Mouse (Mus musculus) neural tube, embryonic 11.5 days (tissue): Measurements from ENCODE around the gene 1700017B05Rik. TPM values are rescaled to one million over a fixed set of nuclear protein-coding genes. Genes with fewer than 3 reads are reported as not detected.
"Not testable (repeated sequence)": the region's sequence is repeated elsewhere in the genome, so short reads cannot be mapped to it uniquely, and the experiment has no call there.

ENCODE experiments used
- ATAC-seq: fragments of 200-750 bp; cut with Nextera tagmentation; 2 replicates; pipeline ENCODE4 v1.8.0; 2017; ENCODE audit warnings: moderate number of reproducible peaks, mild to moderate bottlenecking, moderate TSS enrichment, moderate library complexity; ENCODE audit not compliant: insufficient read depth, low FRiP score, low TSS enrichment
- DNase-seq: peaks from one replicate; pipeline ENCODE4 v3.0.0-alpha.2; 2015; ENCODE audit warnings: low spot score
- H3K27ac ChIP-seq: fragments of 300-500 bp; sonication (generic); 2 replicates; pipeline ENCODE4 v1.5.1; 2014; ENCODE audit warnings: low read depth, mild to moderate bottlenecking, low read length
- H3K27me3 ChIP-seq: fragments of 300-500 bp; sonication (generic); 2 replicates; pipeline ENCODE4 v1.6.1; 2014; ENCODE audit warnings: mild to moderate bottlenecking, low read length, mixed read lengths; ENCODE audit not compliant: control insufficient read depth, insufficient read depth
- H3K36me3 ChIP-seq: fragments of 300-500 bp; sonication (generic); 2 replicates; pipeline ENCODE4 v1.6.1; 2014; ENCODE audit warnings: mild to moderate bottlenecking, low read length, moderate library complexity, mixed read lengths; ENCODE audit not compliant: control insufficient read depth, insufficient read depth
- H3K4me1 ChIP-seq: fragments of 300-500 bp; sonication (generic); 2 replicates; pipeline ENCODE4 v1.6.1; 2014; ENCODE audit warnings: low read length, mixed read lengths; ENCODE audit not compliant: control insufficient read depth, insufficient read depth
- H3K4me2 ChIP-seq: fragments of 300-500 bp; sonication (generic); 2 replicates; pipeline ENCODE4 v1.6.1; 2014; ENCODE audit warnings: low read depth, mild to moderate bottlenecking, moderate library complexity
- H3K4me3 ChIP-seq: fragments of 300-500 bp; sonication (generic); 2 replicates; pipeline ENCODE4 v1.5.1; 2014; ENCODE audit warnings: low read depth, low read length
- H3K9ac ChIP-seq: fragments of 300-500 bp; sonication (generic); 2 replicates; pipeline ENCODE4 v1.6.1; 2014; ENCODE audit warnings: mild to moderate bottlenecking, low read length
- H3K9me3 ChIP-seq: fragments of 300-500 bp; sonication (generic); 2 replicates; pipeline ENCODE4 v1.6.1; 2016; ENCODE audit warnings: low read length; ENCODE audit not compliant: control insufficient read depth
- WGBS: fragments of 180-500 bp; shearing (Covaris S2); extraction: QIAGEN DNeasy Blood & Tissue Kit; methylation state at CpG from one replicate; pipeline ENCODE4 v1.1.7; 2014; 5-methylcytosine and 5-hydroxymethylcytosine counted together
- polyA plus RNA-seq: library from polyadenylated mRNA; unstranded; fragments of >200 nt; fragmentation: Nextera tagmentation; extraction: Ambion mirVana; gene quantifications from 2 replicates; pipeline ENCODE4 v1.2.1, GENCODE M21; 2014

Gene 1700017B05Rik
- 11.3 and 11.6 TPM in 2 replicates for polyA plus RNA-seq

- 1% methylated on average over 72 of the region's 87 CpGs for WGBS
- Histone ChIP-seq H3K27ac (0 out of 2 replicates have a peak within 1 kb of the TSS, but pooled peaks have one; percentile 20), H3K4me1 (peaks cover 13% of the 10 kb centered on the region), H3K9ac (peak within 1 kb of the TSS; percentile 81), H3K4me2 (peak within 1 kb of the TSS; percentile 84), H3K9me3 (no peaks in the 10 kb centered on the region), H3K4me3 (peak within 1 kb of the TSS; percentile 60), H3K27me3 (no peaks in the 10 kb centered on the region), H3K36me3 (no peaks in the 10 kb centered on the region)
- ATAC-seq = peak; percentile 72
- DNase-seq = peak; percentile 83
Measured at GRCm38 (mm10) chr9:57261913-57262794, at the start of gene 1700017B05Rik. Gene 1700017B05Rik, minus strand, starts transcription at chr9:57262612.

DNA sequence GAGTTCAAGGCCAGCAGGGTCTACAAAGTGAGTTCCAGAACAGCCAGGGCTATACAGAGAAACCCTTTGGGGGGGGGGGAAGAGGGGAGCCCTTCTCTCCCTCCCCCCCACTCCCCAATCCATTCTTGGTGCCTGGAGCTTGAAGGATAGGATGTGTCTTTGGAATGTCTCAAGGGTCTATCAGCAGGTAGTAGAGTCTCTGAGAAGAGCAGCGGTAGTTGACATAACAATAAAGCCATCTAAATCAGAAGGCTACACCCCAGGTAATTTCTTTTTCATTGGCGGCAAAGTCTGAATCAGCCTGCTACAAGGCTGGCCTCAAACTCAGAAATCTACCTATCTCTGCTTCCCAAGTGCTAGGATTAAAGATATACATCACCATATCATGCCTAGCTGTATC, 48.5 kb upstream of the 1700017B05Rik start:
- no peak overlapping the region for H3K27ac ChIP-seq
- no peaks in the 10 kb centered on the region for H3K36me3 ChIP-seq
- H3K4me1 ChIP-seq = no peaks in the 10 kb centered on the region
- no peaks in the 10 kb centered on the region for H3K27me3 ChIP-seq
- no peak for ATAC-seq
- no peaks in the 10 kb centered on the region for H3K9me3 ChIP-seq
- H3K4me2 ChIP-seq = no peak overlapping the region
- no peak overlapping the region for H3K4me3 ChIP-seq
- 89% methylated on average over 2 of the region's 2 CpGs for WGBS
- no peak overlapping the region for H3K9ac ChIP-seq
- DNase-seq = no peak

GRCm38 (mm10) chr9:57309353-57309752, 46.9 kb upstream of the 1700017B05Rik start:
- Histone ChIP-seq H3K4me2 (no peak overlapping the region), H3K27me3 (no peaks in the 10 kb centered on the region), H3K36me3 (no peaks in the 10 kb centered on the region), H3K4me3 (no peak overlapping the region), H3K9ac (no peak overlapping the region), H3K4me1 (no peaks in the 10 kb centered on the region), H3K27ac (no peak overlapping the region), H3K9me3 (no peaks in the 10 kb centered on the region)
- ATAC-seq = no peak
- WGBS = 91% methylated on average over 4 of the region's 4 CpGs
- DNase-seq = no peak

DNA sequence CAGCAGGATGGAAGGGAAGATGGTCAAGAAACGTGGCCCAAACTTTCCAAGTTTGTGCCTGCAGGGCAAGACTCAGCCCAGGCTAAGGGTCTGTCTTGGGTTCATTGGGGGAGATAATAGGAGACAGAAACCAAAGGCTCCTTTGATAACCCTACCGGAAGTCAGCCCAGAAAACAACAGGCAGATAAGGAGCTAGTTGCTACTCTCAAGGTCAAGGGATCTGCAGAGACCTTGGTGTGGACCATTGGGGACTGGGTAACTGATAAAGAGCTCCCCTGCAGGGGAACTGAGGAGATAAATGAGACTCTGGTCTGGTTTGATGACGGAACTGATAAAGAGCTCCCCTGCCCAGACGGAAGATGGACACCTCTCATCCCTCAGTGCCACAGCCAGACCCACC, 45.0 kb upstream of the 1700017B05Rik start:
- no peak overlapping the region for H3K27ac ChIP-seq
- no peak overlapping the region for H3K9ac ChIP-seq
- no peak overlapping the region for H3K4me3 ChIP-seq
- no peaks in the 10 kb centered on the region for H3K4me1 ChIP-seq
- no peaks in the 10 kb centered on the region for H3K27me3 ChIP-seq
- 86% methylated on average over 4 of the region's 4 CpGs for WGBS
- DNase-seq = no peak
- H3K36me3 ChIP-seq = no peaks in the 10 kb centered on the region
- no peaks in the 10 kb centered on the region for H3K9me3 ChIP-seq
- no peak for ATAC-seq
- no peak overlapping the region for H3K4me2 ChIP-seq

- not testable (repeated sequence) for H3K4me2 ChIP-seq, DNase-seq, H3K27me3 ChIP-seq, H3K4me3 ChIP-seq, ATAC-seq, H3K4me1 ChIP-seq, H3K9ac ChIP-seq, H3K9me3 ChIP-seq, H3K36me3 ChIP-seq, H3K27ac ChIP-seq
- 91% methylated on average over 4 of the region's 4 CpGs for WGBS
Measured at GRCm38 (mm10) chr9:57304716-57305115, 42.3 kb upstream of the 1700017B05Rik start.

GRCm38 (mm10) chr9:57304251-57304650, 41.8 kb upstream of the 1700017B05Rik start:
- 90% methylated on average over 2 of the region's 2 CpGs for WGBS
- Histone ChIP-seq H3K4me3 (no peak overlapping the region), H3K9ac (no peak overlapping the region), H3K4me2 (no peak overlapping the region), H3K4me1 (peaks cover 3% of the 10 kb centered on the region; the same call in 1 of the 2 replicates), H3K27ac (no peak overlapping the region), H3K36me3 (no peaks in the 10 kb centered on the region), H3K9me3 (no peaks in the 10 kb centered on the region), H3K27me3 (no peaks in the 10 kb centered on the region)
- no peak for ATAC-seq
- no peak for DNase-seq

DNA sequence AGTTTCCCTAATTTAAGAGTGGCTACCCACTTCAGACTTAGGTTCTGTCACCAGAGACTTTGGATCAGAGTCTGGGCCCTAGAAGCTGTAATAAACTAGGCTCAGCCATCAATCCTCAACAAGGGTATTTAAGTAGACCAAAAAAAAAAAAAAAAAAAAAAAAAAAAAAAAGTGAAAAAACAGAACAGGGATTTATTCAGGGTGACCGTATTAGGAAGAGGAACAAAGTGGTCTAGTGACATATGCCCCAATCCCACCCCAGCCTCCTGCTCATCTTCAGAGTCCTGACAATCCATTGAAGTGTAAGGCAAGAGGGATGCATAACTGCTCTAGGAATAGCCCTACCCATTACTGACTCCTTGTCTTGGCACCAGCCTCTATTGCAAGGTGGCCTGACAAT, 40.9 kb upstream of the 1700017B05Rik start:
- 95% methylated on average over 1 of the region's 1 CpGs for WGBS
- H3K4me2 ChIP-seq = no peak overlapping the region
- no peaks in the 10 kb centered on the region for H3K36me3 ChIP-seq
- ATAC-seq (no peak), DNase-seq (no peak)
- H3K9ac ChIP-seq = no peak overlapping the region
- H3K9me3 ChIP-seq = no peaks in the 10 kb centered on the region
- H3K27ac ChIP-seq = no peak overlapping the region
- no peak overlapping the region for H3K4me3 ChIP-seq
- H3K4me1 ChIP-seq = peaks cover 4% of the 10 kb centered on the region; the same call in 1 of the 2 replicates
- H3K27me3 ChIP-seq = no peaks in the 10 kb centered on the region

DNA sequence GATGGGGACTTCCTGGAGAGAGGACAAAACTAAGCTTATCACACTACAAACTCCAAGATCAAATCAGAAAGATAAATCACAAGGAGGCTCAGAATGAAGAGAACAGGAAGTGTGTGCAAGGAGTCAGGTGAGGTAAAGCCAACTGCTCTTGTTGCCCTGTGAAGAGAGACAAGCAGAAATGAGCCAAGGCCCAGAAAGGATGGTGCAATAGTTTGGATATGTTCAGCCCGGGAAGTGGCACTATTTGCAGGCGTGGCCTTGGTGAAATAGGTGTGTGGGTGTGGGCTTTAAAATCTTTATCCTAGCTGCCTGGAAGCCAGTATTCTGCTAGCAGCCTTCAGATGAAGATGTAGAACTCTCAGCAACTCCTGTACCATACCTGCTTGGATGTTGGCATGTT, 38.4 kb upstream of the 1700017B05Rik start:
- ATAC-seq (no peak), DNase-seq (no peak)
- H3K4me2 ChIP-seq = no peak overlapping the region
- H3K9ac ChIP-seq = no peak overlapping the region
- H3K4me1 ChIP-seq = peaks cover 4% of the 10 kb centered on the region; the same call in 1 of the 2 replicates
- H3K9me3 ChIP-seq = no peaks in the 10 kb centered on the region
- H3K4me3 ChIP-seq = no peak overlapping the region
- H3K36me3 ChIP-seq = no peaks in the 10 kb centered on the region
- no peak overlapping the region for H3K27ac ChIP-seq
- no peaks in the 10 kb centered on the region for H3K27me3 ChIP-seq
- WGBS = 79% methylated on average over 2 of the region's 2 CpGs
